Mouse (Mus musculus) liver, embryonic 12.5 days (tissue): ENCODE results near the gene Bad. TPM values are rescaled to one million over a fixed set of nuclear protein-coding genes. Genes with fewer than 3 reads are reported as not detected.

Experiments used
- ATAC-seq: fragments of 200-750 bp; cut with Nextera tagmentation; 2 replicates; pipeline ENCODE4 v1.8.0; 2017; ENCODE audit warnings: moderate number of reproducible peaks, mild to moderate bottlenecking, moderate library complexity
- H3K27ac ChIP-seq: fragments of 300-500 bp; sonication (generic); 2 replicates; pipeline ENCODE4 v1.5.1; 2016; ENCODE audit warnings: mild to moderate bottlenecking
- H3K27me3 ChIP-seq: fragments of 300-500 bp; sonication (generic); replicated peaks from 2 replicates; pipeline ENCODE4 v1.6.1; 2016; ENCODE audit warnings: mild to moderate bottlenecking, moderate library complexity
- H3K36me3 ChIP-seq: fragments of 300-500 bp; sonication (generic); 2 replicates; pipeline ENCODE4 v1.6.1; 2016; ENCODE audit warnings: mild to moderate bottlenecking, moderate library complexity
- H3K4me1 ChIP-seq: fragments of 300-500 bp; sonication (generic); 2 replicates; pipeline ENCODE4 v1.6.1; 2016
- H3K4me2 ChIP-seq: fragments of 300-500 bp; sonication (generic); 2 replicates; pipeline ENCODE4 v1.6.1; 2016; ENCODE audit warnings: mild to moderate bottlenecking, moderate library complexity
- H3K4me3 ChIP-seq: fragments of 300-500 bp; sonication (generic); 2 replicates; pipeline ENCODE4 v1.5.1; 2016; ENCODE audit warnings: mild to moderate bottlenecking, moderate library complexity
- H3K9ac ChIP-seq: fragments of 300-500 bp; sonication (generic); 2 replicates; pipeline ENCODE4 v1.6.1; 2016; ENCODE audit warnings: mild to moderate bottlenecking, moderate library complexity
- H3K9me3 ChIP-seq: fragments of 300-500 bp; sonication (generic); replicated peaks from 2 replicates; pipeline ENCODE4 v1.6.1; 2016; ENCODE audit warnings: mild to moderate bottlenecking, moderate library complexity
- WGBS: fragments of 180-500 bp; shearing (Covaris S2); methylation state at CpG from one replicate; pipeline ENCODE4 v1.1.7; 2016; ENCODE audit not compliant: insufficient replicate concordance; 5-methylcytosine and 5-hydroxymethylcytosine counted together
- microRNA-seq: library from miRNA; unstranded; fragments of <30 nt; microRNA quantifications from one replicate; pipeline ENCODE4, GENCODE M21; 2017
- polyA plus RNA-seq: library from polyadenylated mRNA; unstranded; fragments of >200 nt; fragmentation: Nextera tagmentation; extraction: Ambion mirVana; gene quantifications from 2 replicates; pipeline ENCODE4 v1.2.1, GENCODE M21; 2016

Gene Bad
- polyA plus RNA-seq, 1 experiment from 2014 or later: 37.6 TPM

- no peak overlapping the region for H3K4me3 ChIP-seq
- 75% methylated on average over 9 of the region's 9 CpGs for WGBS
- peaks cover 52% of the 10 kb centered on the region for H3K36me3 ChIP-seq
- H3K27me3 ChIP-seq: no peaks in the 10 kb centered on the region
- H3K9me3 ChIP-seq: no peaks in the 10 kb centered on the region
- H3K27ac ChIP-seq: no peak overlapping the region
- H3K4me2 ChIP-seq: no peak overlapping the region
- peaks cover 54% of the 10 kb centered on the region for H3K4me1 ChIP-seq
- H3K9ac ChIP-seq: no peak overlapping the region
- ATAC-seq: no peak
Observed at GRCm38 (mm10) chr19:6997721-6998290, 56.1 kb downstream of the Bad start.

GRCm38 (mm10) chr19:6999360-7000063 lies 57.9 kb downstream of the Bad start:
- H3K27me3 ChIP-seq: no peaks in the 10 kb centered on the region
- peaks cover 69% of the 10 kb centered on the region for H3K36me3 ChIP-seq
- WGBS: 84% methylated on average over 19 of the region's 19 CpGs
- H3K4me1 ChIP-seq: peaks cover 37% of the 10 kb centered on the region
- H3K4me3 ChIP-seq: no peak overlapping the region
- no peak for ATAC-seq
- H3K9ac ChIP-seq: no peak overlapping the region
- no peak overlapping the region for H3K4me2 ChIP-seq
- H3K9me3 ChIP-seq: no peaks in the 10 kb centered on the region
- no peak overlapping the region for H3K27ac ChIP-seq

Small RNA genes within 50 kb of the gene (microRNA-seq; reads per million reads assigned to microRNA genes)
- gene Mir6990: 1.1 reads per million

Other genes with a start within 250 kb of the Bad start
- 8.5 and 8.7 TPM in 2 replicates for gene Rps6ka4, start 101.2 kb upstream of the Bad start, polyA plus RNA-seq
- 2.8 and 3.3 TPM in 2 replicates for gene Ccdc88b, start 83.7 kb upstream of the Bad start, polyA plus RNA-seq
- gene Trmt112, start 32.2 kb upstream of the Bad start, polyA plus RNA-seq: 115 TPM in 2 replicates
- 94.2 and 101 TPM in 2 replicates for gene Prdx5, start 31.8 kb upstream of the Bad start, polyA plus RNA-seq
- 6.5 and 6.8 TPM in 2 replicates for gene Esrra, start 20.0 kb upstream of the Bad start, polyA plus RNA-seq
- 0.80 and 0.93 TPM in 2 replicates for gene Catsperz, start 16.5 kb upstream of the Bad start, polyA plus RNA-seq
- gene Kcnk4, start 7.3 kb upstream of the Bad start, polyA plus RNA-seq: 0.05 TPM in 1 of 2 replicates, not detected in the other
- 8.8 and 9.9 TPM in 2 replicates for gene Gpr137, start 619 bp downstream of the Bad start, polyA plus RNA-seq
- 153 and 155 TPM in 2 replicates for gene Ppp1r14b, start 33.1 kb downstream of the Bad start, polyA plus RNA-seq
- 13.6 and 14.4 TPM in 2 replicates for gene Plcb3, start 34.6 kb downstream of the Bad start, polyA plus RNA-seq
- gene Fkbp2, start 38.6 kb downstream of the Bad start, polyA plus RNA-seq: 91.7 and 92.0 TPM in 2 replicates
- 23.2 and 23.3 TPM in 2 replicates for gene Vegfb, start 45.8 kb downstream of the Bad start, polyA plus RNA-seq
- gene Dnajc4, start 50.7 kb downstream of the Bad start, polyA plus RNA-seq: 12.1 and 12.7 TPM in 2 replicates
- 10.0 and 11.9 TPM in 2 replicates for gene Nudt22, start 54.3 kb downstream of the Bad start, polyA plus RNA-seq
- gene Trpt1, start 54.3 kb downstream of the Bad start, polyA plus RNA-seq: 2.2 and 2.5 TPM in 2 replicates
- gene Fermt3, start 77.6 kb downstream of the Bad start, polyA plus RNA-seq: 135 and 147 TPM in 2 replicates
- 218 and 230 TPM in 2 replicates for gene Stip1, start 98.1 kb downstream of the Bad start, polyA plus RNA-seq
- gene Macrod1, start 114.9 kb downstream of the Bad start, polyA plus RNA-seq: 6.4 and 7.6 TPM in 2 replicates
- 0.23 TPM in 2 replicates for gene Flrt1, start 163.9 kb downstream of the Bad start, polyA plus RNA-seq